Mouse (Mus musculus): ENCODE data around the gene Dok3.

DNA sequence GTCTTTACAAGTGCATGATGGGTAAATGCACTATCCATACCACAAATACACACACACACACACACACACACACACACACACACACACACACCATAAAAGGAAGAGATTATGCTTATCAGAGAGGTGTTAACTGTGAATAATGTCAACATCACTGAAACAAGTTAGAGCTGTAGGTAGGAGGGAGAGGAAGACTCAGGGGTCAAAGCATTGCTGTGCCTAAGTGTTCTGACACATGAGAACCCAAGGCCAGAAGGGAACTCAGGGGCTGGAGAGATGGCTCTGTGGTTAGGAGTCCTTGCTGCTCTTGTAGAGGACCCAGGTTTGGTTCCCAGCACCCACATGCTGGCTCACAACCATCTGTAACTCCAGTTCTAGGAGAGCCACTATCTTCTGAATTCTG lies 49.2 kb downstream of the Dok3 start:
- TF ChIP-seq POLR2A (IDR thresholded peaks at IDR 0.05; ENCODE audit: control insufficient read depth, extremely low read depth, insufficient read depth, low read length, poor library complexity), result no peak
- no peak for TF ChIP-seq CTCF (IDR thresholded peaks at IDR 0.05; ENCODE audit: borderline replicate concordance, control insufficient read depth, extremely low read depth, insufficient read depth, low read length, poor library complexity)

Data from thymus, adult 2 months (tissue).